Mouse (Mus musculus): Measurements from ENCODE around the gene Tefm.
"Not testable (repeated sequence)": the region's sequence is repeated elsewhere in the genome, so short reads cannot be mapped to it uniquely, and the experiment has no call there.

The Tefm gene

DNA sequence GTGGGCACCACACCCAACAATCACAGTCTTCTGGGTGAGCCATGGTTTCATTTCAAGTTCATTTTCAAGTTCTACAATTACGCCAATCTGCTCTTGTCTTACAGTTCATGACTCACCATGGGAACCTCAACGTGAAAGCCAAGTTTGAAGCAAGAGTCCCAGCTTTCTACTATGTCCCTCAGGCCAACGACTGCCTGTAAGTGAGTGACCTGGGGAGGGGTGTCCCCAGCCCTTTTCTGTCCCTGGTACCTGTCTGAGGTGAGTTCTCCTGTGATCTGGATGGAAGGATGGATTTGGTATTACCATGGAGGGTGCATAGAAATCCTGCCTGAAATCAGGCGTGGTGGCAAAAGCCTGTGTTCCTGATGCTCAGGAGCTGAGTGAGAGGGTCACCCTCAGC, 14.9 kb upstream of the Tefm start:
- DNase-seq (ENCODE audit: low spot score) = no peak

DNA sequence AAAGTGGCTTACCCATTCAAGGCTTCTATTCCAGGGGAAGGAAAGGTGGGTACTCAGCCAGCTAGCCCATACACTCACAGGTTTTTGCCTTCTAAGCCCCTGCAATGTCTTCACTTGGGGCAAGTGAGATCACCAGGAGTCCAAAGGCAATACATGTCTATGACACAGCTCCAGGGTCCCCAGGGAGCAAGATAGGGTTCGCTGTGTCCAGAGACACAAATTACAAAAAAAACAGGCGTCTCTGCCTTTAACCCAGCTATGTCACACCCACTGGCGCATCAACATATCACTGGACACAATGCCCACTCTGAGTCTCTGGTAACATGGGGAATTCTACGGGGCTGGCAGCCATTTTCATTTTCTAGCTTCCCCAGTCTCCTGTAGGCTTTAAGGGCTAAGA, 14.0 kb upstream of the Tefm start:
- no peak for DNase-seq (ENCODE audit: low spot score)

DNA sequence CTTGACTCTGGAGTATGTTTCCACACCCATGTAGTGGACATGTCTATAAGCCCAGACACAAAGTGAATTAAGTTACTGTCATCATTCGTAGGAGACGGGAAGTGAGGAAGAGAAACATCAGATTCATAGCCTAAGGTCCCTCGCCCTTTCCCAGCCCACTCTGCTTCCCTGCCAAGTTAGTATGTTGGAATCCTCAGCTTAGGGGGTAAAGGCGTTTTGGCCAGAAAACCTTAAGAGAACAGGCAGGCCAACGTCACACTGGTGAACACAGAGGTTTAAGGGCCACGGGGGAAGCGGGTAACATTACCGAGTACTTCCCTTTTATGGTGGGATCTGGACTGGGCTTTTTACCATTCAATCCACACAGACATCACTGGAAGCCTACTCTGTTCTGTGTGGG, 13.6 kb upstream of the Tefm start:
- DNase-seq (ENCODE audit: low spot score) = no peak

DNA sequence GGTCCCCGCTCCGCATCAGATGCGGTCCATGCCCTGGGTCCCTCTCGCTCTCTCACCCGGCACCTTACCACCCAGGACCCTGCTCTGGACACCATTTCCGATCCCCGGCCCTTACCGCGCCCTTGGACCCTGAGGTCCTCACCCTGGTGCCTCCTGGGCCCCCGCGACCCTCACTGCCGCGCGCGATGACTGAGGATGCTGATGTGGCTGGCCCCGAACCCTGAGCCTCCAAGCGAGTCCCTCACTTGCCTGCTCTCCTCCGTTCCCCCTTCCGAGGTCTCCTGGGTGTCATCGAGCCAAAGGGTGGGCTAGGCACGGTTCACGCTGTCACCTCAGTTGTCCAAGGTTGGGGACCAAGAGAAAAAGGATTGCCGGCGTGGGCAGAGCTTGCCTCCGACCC, 12.5 kb upstream of the Tefm start:
- DNase-seq (ENCODE audit: low spot score) = no peak

DNA sequence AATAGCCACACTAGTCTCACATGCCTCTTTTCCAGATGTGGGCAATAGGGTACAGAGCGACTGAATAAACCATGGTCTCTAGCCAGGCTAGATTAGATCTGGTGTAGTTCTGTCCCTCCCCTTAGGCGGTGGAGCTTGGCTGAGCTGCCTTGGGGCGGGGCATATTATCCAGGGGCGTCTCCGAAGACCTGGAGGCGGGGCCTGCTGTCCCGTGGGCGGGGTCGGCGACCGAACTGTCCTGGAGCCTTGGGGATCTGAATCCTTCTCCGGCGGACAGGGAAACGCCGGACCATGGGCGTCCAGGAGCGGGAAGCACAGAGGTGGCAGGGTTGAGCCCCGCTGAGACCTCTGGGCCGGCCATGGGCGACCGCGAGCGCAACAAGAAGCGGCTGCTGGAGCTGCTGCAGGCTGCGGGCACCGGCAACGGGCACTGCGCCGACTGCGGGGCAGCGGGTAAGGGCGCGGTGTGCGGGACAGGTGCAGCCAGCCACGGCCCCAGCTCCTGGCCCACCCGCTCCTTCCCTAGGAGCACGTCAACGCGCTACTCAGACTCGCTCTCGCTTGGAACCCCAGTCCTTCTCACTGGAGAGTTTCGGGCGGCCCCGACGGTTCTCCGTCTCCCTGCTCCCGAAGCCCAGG, 12.0 kb upstream of the Tefm start, which contains the start of gene Adap2:
Gene Adap2 (plus strand): TSS at position 249 of the 639 bp plus-strand sequence.
- peak; percentile 77 for DNase-seq (ENCODE audit: low spot score)

DNA sequence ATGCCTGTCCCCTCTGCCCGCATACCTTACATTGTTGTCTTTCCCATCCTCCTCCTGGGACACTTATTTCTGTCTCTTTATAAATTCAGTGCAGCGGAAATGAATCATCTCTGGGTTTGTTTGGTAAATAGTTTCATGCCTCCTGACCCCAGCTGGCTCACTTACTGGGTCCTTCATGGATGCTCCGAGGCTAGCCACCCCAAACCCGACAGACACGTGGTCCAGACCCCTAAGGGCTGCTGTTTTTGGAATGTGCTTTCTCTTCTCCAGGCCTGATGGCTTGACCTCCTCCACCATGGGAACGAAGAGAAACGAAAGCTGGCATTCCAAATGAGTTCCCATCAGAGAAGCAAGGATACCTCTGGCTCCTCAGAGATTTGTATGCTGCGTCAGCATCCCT, 10.4 kb upstream of the Tefm start:
- DNase-seq (ENCODE audit: low spot score) = no peak

DNA sequence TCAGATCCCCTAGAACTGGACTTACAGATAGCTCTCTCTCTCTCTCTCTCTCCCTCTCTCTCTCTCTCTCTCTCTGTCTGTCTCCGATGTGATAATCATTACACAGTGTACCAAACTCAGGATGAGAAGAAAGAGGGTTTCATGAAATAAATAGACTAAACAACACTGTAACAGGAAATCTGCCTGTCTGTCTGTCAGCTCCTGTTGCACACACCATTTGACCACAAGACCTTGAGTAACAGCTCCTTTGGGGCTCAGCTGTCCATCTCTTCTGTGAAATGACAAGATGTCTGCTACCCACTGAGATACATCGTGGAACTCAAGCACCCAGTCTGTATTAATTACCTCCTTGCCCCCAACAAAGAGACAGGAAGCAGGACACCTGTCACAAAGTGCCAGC, 9.6 kb upstream of the Tefm start:
- DNase-seq (ENCODE audit: low spot score) = no peak

DNA sequence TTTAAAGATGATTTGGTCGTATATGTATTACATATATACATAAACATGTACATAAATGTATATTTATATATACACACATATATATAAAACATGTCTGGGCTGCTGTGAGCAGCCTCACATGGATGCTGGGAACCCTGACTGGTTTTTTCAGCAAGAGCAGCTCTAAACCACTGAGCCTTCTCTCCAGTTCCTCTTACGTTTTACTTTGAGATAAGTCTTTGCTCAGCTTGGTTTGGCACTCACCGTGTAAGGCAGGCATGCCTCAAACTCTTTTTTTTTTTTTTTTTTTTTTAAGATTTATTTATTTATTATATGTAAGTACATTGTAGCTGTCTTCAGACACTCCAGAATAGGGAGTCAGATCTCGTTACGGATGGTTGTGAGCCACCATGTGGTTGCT, 8.6 kb upstream of the Tefm start:
- DNase-seq (ENCODE audit: low spot score) = no peak

DNA sequence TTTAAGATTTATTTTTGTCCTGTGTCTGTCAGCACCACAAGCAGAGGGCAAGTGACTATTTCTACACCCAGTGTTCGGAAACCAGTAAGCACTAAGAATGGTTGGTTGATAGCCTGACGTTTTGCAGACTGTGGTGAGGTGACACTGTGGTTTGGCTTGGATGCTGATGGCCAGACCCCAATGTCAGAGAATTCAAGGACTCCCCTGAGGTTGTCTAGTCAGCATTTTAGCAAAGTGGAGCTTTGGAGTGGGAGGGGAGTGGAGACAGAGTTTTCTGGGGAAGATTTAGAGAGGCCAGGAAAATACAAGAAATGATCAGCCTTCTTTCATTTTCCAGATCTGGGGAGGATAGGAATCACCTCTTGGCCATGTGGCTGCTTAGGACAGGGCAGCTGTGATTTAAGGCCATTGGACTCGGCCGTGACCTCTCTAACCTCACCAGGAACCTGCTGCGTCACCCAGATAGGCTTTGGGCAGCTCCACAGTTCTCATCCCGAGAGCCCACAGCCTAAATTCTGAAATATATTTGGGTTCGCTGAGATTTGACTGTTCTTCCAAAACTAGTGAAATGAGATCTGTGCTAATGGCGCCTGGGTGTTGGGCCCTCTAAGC, 7.5 kb upstream of the Tefm start:
- no peak for DNase-seq (ENCODE audit: low spot score)

DNA sequence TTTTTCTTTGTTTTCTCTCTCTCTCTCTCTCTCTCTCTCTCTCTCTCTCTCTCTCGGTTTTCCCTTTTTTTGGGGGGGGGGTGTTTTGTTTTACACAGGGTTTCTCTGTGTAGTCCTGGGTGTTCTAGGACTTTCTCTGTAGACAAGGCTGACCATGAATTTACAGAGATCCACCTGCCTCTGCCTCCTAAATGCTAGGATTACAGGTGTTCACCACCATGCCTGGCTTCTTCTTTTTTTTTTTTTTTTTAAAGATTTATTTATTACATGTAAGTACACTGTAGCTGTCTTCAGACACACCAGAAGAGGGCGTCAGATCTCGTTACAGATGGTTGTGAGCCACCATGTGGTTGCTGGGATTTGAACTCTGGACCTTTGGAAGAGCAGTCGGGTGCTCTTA, 7.0 kb upstream of the Tefm start:
- not testable (repeated sequence) for DNase-seq (ENCODE audit: low spot score)

DNA sequence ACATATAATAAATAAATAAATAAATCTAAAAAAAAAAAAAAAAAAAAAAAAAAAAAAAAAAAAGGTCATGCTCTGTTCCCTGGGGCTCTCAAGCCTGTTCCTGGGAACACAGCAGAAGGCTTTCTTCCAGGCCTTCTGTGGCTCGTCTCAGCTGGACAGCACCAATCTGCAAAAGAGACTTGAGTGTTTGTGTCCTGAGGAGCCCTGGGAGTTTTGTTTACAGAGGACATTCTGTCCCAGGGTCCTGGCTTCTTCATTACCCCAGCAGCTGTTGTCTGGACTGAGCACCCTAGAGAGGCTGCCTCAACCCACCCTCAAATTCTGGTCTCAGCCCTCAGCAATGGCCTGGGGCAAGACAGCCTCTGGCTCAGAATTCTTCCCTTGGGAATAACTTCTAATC, 6.3 kb upstream of the Tefm start:
- DNase-seq (ENCODE audit: low spot score) = no peak

DNA sequence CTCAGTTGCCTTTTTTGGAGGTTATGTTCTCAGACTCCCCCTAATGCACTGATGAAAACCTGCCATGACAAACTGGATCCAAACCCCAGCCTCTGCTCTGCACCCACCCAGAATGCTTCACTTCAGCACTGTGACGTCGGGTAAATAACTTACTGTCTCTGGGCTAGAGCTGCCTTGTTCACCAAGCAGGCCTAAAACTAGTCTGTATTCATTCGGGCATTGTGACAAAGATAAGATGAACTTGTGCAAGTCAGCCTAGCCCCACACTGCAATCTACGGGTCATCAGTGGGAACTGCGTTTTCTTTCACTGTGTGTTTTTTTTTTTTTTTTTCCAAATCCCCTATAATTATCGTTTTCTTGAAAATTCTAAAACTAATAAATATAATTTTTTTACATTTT, 5.8 kb upstream of the Tefm start:
- DNase-seq (ENCODE audit: low spot score) = no peak

DNA sequence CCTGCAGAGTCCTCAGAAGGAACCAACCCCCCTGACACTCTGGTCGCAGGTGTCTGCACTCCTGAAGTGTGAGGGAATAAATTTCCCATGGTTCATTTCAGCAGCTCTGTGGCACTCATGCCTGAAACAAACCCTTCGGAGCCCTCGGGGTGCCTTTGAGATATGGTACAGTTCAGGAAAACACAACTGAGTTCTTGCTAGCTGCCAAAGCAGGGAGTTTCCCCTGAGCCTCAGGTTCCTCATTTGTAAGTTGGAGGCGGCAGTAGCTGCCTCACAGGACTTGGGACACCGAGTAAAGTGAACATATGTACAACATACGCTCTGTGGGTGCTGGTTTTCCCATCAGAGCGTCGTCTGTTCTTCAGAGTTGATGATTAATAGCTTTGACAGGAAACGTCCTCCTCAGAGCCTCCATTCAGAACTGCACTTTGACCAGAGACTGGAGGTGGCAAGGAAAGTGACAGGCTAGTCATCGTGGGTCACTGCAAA, 3.9 kb upstream of the Tefm start:
- no peak for DNase-seq (ENCODE audit: low spot score)

DNA sequence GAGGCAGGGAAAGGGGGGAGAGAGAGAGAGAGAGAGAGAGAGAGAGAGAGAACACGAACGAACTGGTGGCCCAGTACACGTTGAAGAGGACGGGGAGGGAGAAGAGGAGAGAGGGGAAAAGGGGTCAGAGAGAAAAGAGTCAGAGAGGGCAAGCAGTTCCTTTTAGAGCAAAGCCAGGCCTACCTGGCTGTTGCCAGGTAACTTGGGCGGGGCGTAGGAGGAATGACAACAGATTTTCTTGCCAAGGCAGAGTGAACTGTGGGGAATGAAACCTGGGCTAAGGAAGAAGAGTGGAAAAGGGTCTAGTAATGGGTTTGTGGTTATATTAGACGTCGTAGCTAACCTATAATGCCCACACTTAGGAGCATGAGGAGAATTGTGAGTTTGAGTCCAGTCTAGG, 897 bp upstream of the Tefm start:
- DNase-seq (ENCODE audit: low spot score) = no peak

DNA sequence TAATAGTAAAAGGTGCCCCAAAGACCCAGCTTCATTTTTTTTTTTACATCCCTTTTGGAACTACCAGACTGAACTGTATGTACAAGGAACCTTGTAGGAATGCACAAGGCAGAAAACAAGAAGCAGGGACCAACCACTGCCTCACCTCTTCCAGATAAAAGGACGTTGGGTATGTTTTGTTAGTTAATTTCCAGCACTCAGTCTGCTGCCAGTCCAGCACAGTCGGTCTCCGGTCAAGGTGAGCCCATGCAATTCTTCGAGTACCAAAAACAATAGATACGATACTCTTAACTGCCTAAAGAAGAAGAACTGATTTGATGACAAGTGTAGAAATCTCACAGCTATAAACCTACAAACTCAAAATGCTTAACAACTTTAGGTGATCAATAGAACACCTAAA, 4.2 kb downstream of the Tefm start:
- no peak for DNase-seq (ENCODE audit: low spot score)

DNA sequence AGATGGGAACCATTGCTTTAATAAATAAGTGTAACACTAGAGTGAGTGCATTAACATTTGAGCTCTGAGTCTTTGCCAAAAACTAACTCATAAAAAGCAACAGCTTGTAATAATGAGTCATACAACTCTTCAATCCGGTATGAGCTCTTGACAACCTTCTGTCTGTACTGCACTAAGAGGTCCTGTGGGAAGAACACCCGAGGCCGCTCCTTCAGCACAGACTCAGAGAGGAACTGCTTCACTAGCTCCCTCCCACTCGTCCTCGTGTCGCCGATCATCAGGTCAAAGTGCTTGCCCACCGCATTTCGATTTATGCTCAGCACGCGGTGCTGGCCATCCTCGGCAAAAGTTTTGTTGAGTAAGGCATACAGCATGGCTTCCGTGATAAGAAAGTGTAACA, 5.2 kb downstream of the Tefm start:
- no peak for DNase-seq (ENCODE audit: low spot score)

DNA sequence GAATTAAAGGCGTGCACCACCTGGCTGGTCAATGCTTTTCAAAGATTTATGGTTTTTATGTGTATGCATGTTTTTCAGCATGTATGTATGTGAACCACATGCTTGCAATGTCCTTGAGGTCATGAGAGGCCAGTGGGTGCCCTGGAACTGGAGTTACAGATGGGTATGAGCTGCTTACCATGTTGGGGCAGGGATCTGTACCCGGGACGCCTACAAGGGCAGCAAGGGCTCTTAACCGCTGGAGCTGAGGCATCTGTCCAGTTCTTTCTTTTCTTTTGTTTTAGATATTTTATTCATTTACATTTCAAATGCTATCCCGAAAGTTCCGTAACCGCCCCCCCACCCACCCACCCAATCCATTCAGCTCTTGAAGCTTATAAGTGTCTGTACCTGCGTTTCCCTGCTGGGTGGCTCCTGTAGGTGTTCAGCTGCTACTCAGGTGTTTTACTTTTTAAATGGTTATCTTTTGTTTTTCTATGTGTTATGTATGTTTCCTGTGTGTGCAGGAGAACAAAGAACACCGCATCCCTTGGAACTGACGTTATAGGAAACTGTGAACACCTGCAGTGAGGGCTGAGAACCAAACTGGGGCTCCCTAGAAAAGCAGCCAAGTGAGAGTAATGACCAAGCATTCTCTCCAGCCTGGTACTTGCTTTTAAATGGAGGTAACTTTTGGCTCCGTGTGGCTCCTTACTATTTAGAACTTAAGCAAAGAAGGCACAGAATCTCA, 5.9 kb downstream of the Tefm start:
- no peak for DNase-seq (ENCODE audit: low spot score)

DNA sequence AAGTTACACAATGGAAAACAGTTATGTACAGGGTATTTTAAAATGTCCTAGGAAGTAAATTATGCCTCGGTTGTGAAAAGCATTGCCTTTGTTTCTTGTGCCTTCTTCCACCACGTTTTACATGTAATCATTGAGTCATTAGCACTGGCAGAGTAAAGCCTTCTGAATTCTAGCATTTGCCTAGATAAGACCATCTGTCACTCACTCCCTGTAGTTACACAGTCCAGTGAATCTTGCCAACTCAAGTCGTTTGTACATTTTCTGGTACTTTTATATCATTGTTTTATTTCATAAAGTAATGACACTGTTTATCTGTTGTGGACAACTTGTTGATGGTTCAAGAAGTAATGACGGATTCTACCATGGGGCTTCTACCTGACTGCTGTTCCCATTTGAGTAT, 7.2 kb downstream of the Tefm start:
- DNase-seq (ENCODE audit: low spot score) = no peak

DNA sequence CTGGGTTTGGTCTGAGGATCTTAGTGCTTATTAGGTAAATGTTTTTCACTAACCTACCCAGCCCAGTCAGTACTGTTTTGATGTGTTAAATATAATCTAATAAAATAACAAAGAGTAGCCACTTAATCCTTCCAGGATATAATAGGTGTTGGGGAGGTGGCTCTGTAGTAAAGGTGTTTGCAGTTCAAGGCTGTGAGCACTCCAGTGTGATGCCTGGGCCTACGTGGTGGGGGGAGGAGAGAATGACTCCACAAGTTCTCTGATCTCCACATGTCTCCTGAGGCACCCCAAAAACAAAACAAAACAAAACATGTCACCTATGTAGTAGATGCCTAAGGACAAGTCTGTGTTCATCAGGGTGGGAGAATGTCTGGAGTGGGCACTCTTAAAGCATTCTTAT, 9.9 kb downstream of the Tefm start:
- DNase-seq (ENCODE audit: low spot score) = no peak

DNA sequence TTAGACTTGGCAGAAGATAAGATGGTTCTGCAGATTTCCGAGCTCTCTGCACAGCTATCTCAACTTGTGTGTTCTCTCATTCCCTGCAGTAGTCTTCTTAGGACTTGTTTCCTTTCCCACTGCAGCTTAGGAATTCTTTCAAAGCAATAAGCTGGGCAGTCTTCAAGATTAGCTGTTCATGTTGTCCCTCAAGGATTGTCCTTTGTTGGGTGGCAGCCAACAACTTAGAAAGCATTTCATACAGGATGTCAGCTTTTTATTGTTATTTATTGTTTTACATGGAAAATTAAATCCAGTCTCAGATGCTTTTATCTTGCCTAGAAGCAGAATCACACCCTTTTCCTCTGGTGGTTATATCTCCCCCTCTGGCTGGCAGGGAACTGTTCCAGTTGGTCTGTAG, 25.6 kb downstream of the Tefm start:
- no peak for DNase-seq (ENCODE audit: low spot score)

DNA sequence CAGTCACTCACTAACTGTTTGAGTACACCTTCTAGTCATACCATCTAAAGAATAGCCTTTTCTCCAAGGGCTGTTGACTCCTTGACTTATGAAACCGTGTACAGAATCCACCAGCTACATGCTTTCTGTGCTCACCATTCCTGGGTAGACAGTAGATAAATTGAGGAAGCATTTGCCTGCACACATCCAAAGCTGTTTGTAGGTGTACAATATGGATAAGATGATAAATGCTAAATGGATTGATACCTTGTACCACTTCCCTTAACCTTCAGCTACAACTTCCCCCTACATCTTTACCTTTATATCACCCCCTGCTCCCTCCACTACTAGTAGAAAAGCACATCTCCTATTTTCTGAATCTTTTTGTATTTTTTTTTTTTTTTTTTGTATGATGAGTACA, 37.6 kb downstream of the Tefm start:
- no peak for DNase-seq (ENCODE audit: low spot score)

DNA sequence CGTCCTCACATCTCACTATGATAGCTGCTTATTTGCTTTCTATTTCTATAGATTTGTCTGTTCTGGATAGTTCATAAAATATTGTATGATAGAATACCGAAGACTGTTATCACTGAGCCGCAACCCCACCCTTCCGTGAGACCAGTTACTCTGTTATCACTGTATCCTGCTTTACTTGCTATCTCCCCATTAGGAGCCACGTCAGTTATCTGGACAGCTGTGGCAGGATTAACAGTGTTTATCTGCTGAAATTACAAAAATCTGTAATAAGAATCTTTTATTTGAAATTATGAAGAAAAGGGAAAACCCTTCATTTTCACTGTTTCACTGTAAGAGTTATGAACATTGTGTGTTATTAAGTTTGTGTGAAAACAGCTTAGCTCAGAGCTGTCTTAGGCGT, 40.7 kb downstream of the Tefm start:
- no peak for DNase-seq (ENCODE audit: low spot score)

DNA sequence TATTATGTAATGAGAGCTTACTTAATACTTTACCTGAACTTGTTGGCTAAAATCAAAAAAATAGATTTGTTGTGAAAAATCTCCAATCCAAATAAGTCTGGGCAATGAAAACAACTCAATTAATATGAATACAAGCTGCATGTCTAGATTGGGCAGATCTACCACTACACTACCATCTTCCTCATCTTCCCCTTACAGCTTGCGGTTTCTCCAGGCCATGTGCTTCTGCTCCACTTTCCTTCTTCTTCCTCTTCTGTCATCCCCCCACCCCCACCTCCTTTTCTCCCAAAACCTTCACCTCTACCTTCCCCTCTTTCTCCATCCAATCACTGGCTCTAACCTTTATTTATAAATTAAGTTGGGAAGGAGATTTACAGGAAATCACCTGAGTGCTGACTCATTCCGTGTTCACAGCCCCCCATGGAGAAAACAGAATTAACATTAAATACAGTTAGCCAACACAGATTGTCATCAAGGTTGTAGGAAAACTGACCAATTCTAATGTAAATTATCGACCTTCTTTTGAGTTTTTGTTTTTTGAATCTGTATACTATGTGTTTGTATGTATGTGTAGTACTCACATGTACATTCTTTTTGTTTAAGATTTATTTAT, 43.4 kb downstream of the Tefm start:
- DNase-seq (ENCODE audit: low spot score) = no peak
